Mouse (Mus musculus) layer of hippocampus, adult 8-10 months (tissue): Measurements from ENCODE around the gene Wnt5b. TPM values are rescaled to one million over a fixed set of nuclear protein-coding genes. Genes with fewer than 3 reads are reported as not detected.
A peak's percentile ranks its signal among the peaks of the same experiment; 100 is the strongest.

Experiments
- DNase-seq, 2 experiments: peaks; one replicate each; pipeline ENCODE4 v3.0.0; 2022; ENCODE audit warnings: low spot score in 2 of 2
- total RNA-seq, 4 experiments: library from RNA; stranded (reverse); gene quantifications; 2 replicates each; pipeline ENCODE4 v1.2.4; 2022

Wnt5b gene
- 1 to 10 TPM; 1.6 to 3.1 (median 2.5) TPM for total RNA-seq

- no peak for DNase-seq
Observed at GRCm38 (mm10) chr6:119543803-119544517, at the start of gene Wnt5b. Wnt5b (minus strand) TSS chr6:119544347.

- no peak for DNase-seq
Observed at GRCm38 (mm10) chr6:119590872-119591271, 46.7 kb upstream of the Wnt5b start.

- no peak for DNase-seq
Observed at GRCm38 (mm10) chr6:119587897-119588296, 43.8 kb upstream of the Wnt5b start.

GRCm38 (mm10) chr6:119587454-119587853 lies 43.3 kb upstream of the Wnt5b start:
- DNase-seq = no peak

GRCm38 (mm10) chr6:119585652-119586375 lies 41.7 kb upstream of the Wnt5b start:
- DNase-seq = peak; percentile 44 to 56

GRCm38 (mm10) chr6:119584061-119584460 lies 39.9 kb upstream of the Wnt5b start:
- no peak for DNase-seq

GRCm38 (mm10) chr6:119583165-119583564 lies 39.0 kb upstream of the Wnt5b start:
- no peak for DNase-seq

- DNase-seq = no peak
Observed at GRCm38 (mm10) chr6:119576706-119577105, 32.6 kb upstream of the Wnt5b start.

- DNase-seq = no peak
Observed at GRCm38 (mm10) chr6:119575331-119575730, 31.2 kb upstream of the Wnt5b start.

- no peak for DNase-seq
Observed at GRCm38 (mm10) chr6:119572296-119572695, 28.1 kb upstream of the Wnt5b start.

- no peak for DNase-seq
Observed at GRCm38 (mm10) chr6:119570797-119571196, 26.6 kb upstream of the Wnt5b start.

- no peak for DNase-seq
Observed at GRCm38 (mm10) chr6:119568339-119568738, 24.2 kb upstream of the Wnt5b start.

- DNase-seq = no peak
Observed at GRCm38 (mm10) chr6:119565451-119566379, 21.6 kb upstream of the Wnt5b start.

GRCm38 (mm10) chr6:119562558-119562957 lies 18.4 kb upstream of the Wnt5b start:
- no peak for DNase-seq

- DNase-seq = no peak
Observed at GRCm38 (mm10) chr6:119558855-119559254, 14.7 kb upstream of the Wnt5b start.

- DNase-seq = no peak
Observed at GRCm38 (mm10) chr6:119554439-119554838, 10.3 kb upstream of the Wnt5b start.

- no peak for DNase-seq
Observed at GRCm38 (mm10) chr6:119544518-119544864, 344 bp upstream of the Wnt5b start.

GRCm38 (mm10) chr6:119543456-119543802 lies 718 bp downstream of the Wnt5b start:
- no peak for DNase-seq

- DNase-seq = no peak
Observed at GRCm38 (mm10) chr6:119535867-119536266, 8.3 kb downstream of the Wnt5b start.

- DNase-seq = no peak
Observed at GRCm38 (mm10) chr6:119533170-119533709, 10.9 kb downstream of the Wnt5b start.

- DNase-seq = no peak
Observed at GRCm38 (mm10) chr6:119529659-119530058, 14.5 kb downstream of the Wnt5b start.

- no peak for DNase-seq
Observed at GRCm38 (mm10) chr6:119526498-119526897, 17.6 kb downstream of the Wnt5b start.
